Mouse (Mus musculus): ENCODE data around the gene Eya4. TPM values are rescaled to one million over a fixed set of nuclear protein-coding genes. Genes with fewer than 3 reads are reported as not detected.

The Eya4 gene
- polyA plus RNA-seq (2015; fragmentation: Nextera tagmentation; extraction: Ambion mirVana), result 7.8 and 8.2 TPM in 2 replicates

- no peaks in the 10 kb centered on the region for H3K9me3 ChIP-seq (replicated peaks)
- no peaks in the 10 kb centered on the region for H3K36me3 ChIP-seq
- peaks cover 14% of the 10 kb centered on the region; the same call in 1 of the 2 replicates for H3K4me1 ChIP-seq
- H3K4me2 ChIP-seq (replicated peaks), result peak within 1 kb of the TSS; percentile 76
- H3K27ac ChIP-seq (replicated peaks), result peak within 1 kb of the TSS; percentile 88
- peak within 1 kb of the TSS; percentile 58 for H3K9ac ChIP-seq
- peak; percentile 84 for ATAC-seq (ENCODE audit: insufficient number of reproducible peaks, low FRiP score, low TSS enrichment, low read depth)
- 2% methylated on average over 73 of the region's 79 CpGs for WGBS
- peak within 1 kb of the TSS; percentile 59 for H3K4me3 ChIP-seq (replicated peaks)
- peaks cover 9% of the 10 kb centered on the region for H3K27me3 ChIP-seq
Measured at GRCm38 (mm10) chr10:23350011-23350911, at the start of gene Eya4. Gene Eya4, minus strand, starts transcription at chr10:23350786.

GRCm38 (mm10) chr10:23395399-23395798 is 44.8 kb upstream of the Eya4 start:
- no peaks in the 10 kb centered on the region for H3K36me3 ChIP-seq
- 69% methylated on average over 3 of the region's 3 CpGs for WGBS
- H3K9ac ChIP-seq, result no peak overlapping the region

DNA sequence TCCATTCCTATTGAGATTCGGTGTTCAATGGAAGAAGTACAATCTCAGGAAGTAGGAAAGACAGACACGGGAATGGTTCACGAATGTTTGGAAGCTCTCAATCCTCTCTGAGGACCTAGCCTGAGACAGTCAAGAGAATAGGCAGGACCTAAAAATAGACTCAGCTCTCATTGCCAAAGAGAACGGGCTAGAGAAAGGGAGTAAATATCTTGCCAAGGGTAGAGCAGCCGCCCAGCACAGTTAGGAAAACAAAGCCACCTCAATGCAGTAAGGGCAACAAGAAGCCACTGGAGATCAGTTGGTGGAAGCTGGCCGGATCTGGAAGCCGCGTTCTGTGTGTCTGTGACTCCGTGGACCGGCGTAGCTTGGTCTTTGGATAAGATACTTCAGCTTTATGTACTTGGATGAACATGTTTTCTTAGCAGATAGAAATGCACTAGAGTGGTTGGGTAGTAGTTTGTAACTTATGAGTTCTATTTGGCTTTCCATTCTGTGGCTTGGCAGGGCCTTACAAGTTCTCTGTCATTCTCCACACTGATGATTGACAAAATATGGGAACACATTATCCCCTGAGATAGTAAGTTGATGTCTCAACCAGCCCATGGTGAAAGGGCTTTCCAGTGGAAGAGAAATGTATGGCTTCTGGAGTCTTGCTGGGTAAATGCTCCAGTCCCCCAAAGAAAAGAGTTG is 44.1 kb upstream of the Eya4 start:
- 0 out of 2 replicates have a peak overlapping the region, but pooled peaks have one; percentile 2 for H3K27ac ChIP-seq (replicated peaks)
- no peaks in the 10 kb centered on the region for H3K9me3 ChIP-seq (replicated peaks)
- ATAC-seq (ENCODE audit: insufficient number of reproducible peaks, low FRiP score, low TSS enrichment, low read depth), result no peak
- H3K4me3 ChIP-seq (replicated peaks), result no peak overlapping the region
- H3K36me3 ChIP-seq, result no peaks in the 10 kb centered on the region
- peaks cover 4% of the 10 kb centered on the region; the same call in 1 of the 2 replicates for H3K4me1 ChIP-seq
- no peak overlapping the region for H3K9ac ChIP-seq
- WGBS, result 82% methylated on average over 11 of the region's 11 CpGs
- no peak overlapping the region for H3K4me2 ChIP-seq (replicated peaks)
- no peaks in the 10 kb centered on the region for H3K27me3 ChIP-seq

More at GRCm38 (mm10) chr10:23395399-23395798, 44.8 kb upstream of the Eya4 start:
- Histone ChIP-seq H3K4me2 (replicated peaks) (no peak overlapping the region), H3K9me3 (replicated peaks) (no peaks in the 10 kb centered on the region), H3K4me1 (peaks cover 4% of the 10 kb centered on the region; the same call in 1 of the 2 replicates), H3K27ac (replicated peaks) (no peak overlapping the region), H3K4me3 (replicated peaks) (no peak overlapping the region), H3K27me3 (no peaks in the 10 kb centered on the region)
- ATAC-seq (ENCODE audit: insufficient number of reproducible peaks, low FRiP score, low TSS enrichment, low read depth), result no peak

- H3K27ac ChIP-seq (replicated peaks), result no peak overlapping the region
- ATAC-seq (ENCODE audit: insufficient number of reproducible peaks, low FRiP score, low TSS enrichment, low read depth), result no peak
- H3K4me3 ChIP-seq (replicated peaks), result no peak overlapping the region
- no peaks in the 10 kb centered on the region for H3K27me3 ChIP-seq
- H3K4me2 ChIP-seq (replicated peaks), result no peak overlapping the region
- 52% methylated on average over 6 of the region's 6 CpGs for WGBS
- H3K36me3 ChIP-seq, result no peaks in the 10 kb centered on the region
- H3K9ac ChIP-seq, result no peak overlapping the region
- no peaks in the 10 kb centered on the region for H3K9me3 ChIP-seq (replicated peaks)
- peaks cover 4% of the 10 kb centered on the region; the same call in 1 of the 2 replicates for H3K4me1 ChIP-seq
Measured at GRCm38 (mm10) chr10:23394152-23394551, 43.6 kb upstream of the Eya4 start.

- Histone ChIP-seq H3K4me1 (no peaks in the 10 kb centered on the region), H3K36me3 (no peaks in the 10 kb centered on the region), H3K9me3 (replicated peaks) (no peaks in the 10 kb centered on the region), H3K9ac (no peak overlapping the region), H3K4me2 (replicated peaks) (no peak overlapping the region), H3K27ac (replicated peaks) (no peak overlapping the region), H3K27me3 (no peaks in the 10 kb centered on the region), H3K4me3 (replicated peaks) (no peak overlapping the region)
- no peak for ATAC-seq (ENCODE audit: insufficient number of reproducible peaks, low FRiP score, low TSS enrichment, low read depth)
- 69% methylated on average over 6 of the region's 6 CpGs for WGBS
Measured at GRCm38 (mm10) chr10:23363866-23364265, 13.3 kb upstream of the Eya4 start.

- Histone ChIP-seq H3K27ac (replicated peaks) (peak overlapping the region; percentile 88), H3K36me3 (no peaks in the 10 kb centered on the region), H3K4me1 (peaks cover 14% of the 10 kb centered on the region; the same call in 1 of the 2 replicates), H3K27me3 (peaks cover 9% of the 10 kb centered on the region), H3K9me3 (replicated peaks) (no peaks in the 10 kb centered on the region), H3K9ac (peak overlapping the region; percentile 58), H3K4me3 (replicated peaks) (peak overlapping the region; percentile 59), H3K4me2 (replicated peaks) (peak overlapping the region; percentile 76)
- peak; percentile 35; the same call in 1 of the 2 replicates for ATAC-seq (ENCODE audit: insufficient number of reproducible peaks, low FRiP score, low TSS enrichment, low read depth)
- WGBS, result under 1% methylated on average over 31 of the region's 33 CpGs
Measured at GRCm38 (mm10) chr10:23349392-23350010, 1.1 kb downstream of the Eya4 start.

- H3K36me3 ChIP-seq, result no peaks in the 10 kb centered on the region
- peaks cover 9% of the 10 kb centered on the region for H3K27me3 ChIP-seq
- H3K4me1 ChIP-seq, result peaks cover 14% of the 10 kb centered on the region; the same call in 1 of the 2 replicates
- peak overlapping the region; percentile 88 for H3K27ac ChIP-seq (replicated peaks)
- under 1% methylated on average over 22 of the region's 22 CpGs for WGBS
- H3K9me3 ChIP-seq (replicated peaks), result no peaks in the 10 kb centered on the region
- peak overlapping the region; percentile 76 for H3K4me2 ChIP-seq (replicated peaks)
- H3K4me3 ChIP-seq (replicated peaks), result peak overlapping the region; percentile 59
- peak overlapping the region; percentile 58 for H3K9ac ChIP-seq
- ATAC-seq (ENCODE audit: insufficient number of reproducible peaks, low FRiP score, low TSS enrichment, low read depth), result peak; percentile 48; the same call in 1 of the 2 replicates
Measured at GRCm38 (mm10) chr10:23348893-23349391, 1.6 kb downstream of the Eya4 start.

DNA sequence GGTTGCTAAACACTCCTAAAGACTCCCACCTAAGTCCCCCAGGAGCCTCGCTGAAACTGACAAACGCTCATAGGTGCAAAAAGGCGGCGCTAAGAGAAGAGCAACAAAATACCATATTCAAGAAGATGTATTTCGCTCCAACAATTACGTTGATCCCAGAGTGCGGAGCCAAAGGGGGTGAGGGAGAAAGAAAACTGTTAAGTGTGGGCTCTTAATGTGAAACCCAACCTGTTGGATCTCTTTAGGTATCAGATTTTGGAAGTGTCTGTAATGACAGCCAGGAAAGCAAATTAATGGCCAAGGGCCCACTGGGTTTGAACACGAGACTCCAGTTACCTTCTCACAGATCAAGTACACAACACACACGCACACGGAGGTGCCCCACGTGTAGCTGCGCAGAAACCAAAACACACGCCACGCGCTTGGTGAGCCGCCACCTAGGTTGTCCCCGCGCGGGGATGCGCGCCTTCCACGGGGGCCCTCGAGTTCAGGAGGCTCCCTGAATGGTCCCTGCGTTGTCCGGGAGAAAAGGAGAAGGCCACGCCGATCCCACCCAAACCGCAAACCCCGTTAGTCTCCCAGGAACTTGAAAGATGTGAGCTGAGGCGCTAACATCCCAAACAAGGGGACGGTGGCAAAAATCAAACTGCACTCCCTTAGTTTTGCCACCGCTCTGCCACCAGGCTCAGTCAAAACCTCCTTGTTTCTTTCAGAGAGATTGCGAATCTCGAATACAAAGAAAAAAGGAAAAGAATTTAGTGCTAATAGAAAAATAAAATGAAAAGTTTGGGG is 2.3 kb downstream of the Eya4 start:
- Histone ChIP-seq H3K27me3 (peaks cover 9% of the 10 kb centered on the region), H3K4me2 (replicated peaks) (peak overlapping the region; percentile 76), H3K36me3 (no peaks in the 10 kb centered on the region), H3K9me3 (replicated peaks) (no peaks in the 10 kb centered on the region), H3K4me1 (peaks cover 14% of the 10 kb centered on the region; the same call in 1 of the 2 replicates), H3K9ac (peak overlapping the region; percentile 18; the same call in 1 of the 2 replicates), H3K27ac (replicated peaks) (peak overlapping the region; percentile 88), H3K4me3 (replicated peaks) (peak overlapping the region; percentile 59)
- ATAC-seq (ENCODE audit: insufficient number of reproducible peaks, low FRiP score, low TSS enrichment, low read depth), result no peak
- WGBS, result 2% methylated on average over 34 of the region's 34 CpGs

DNA sequence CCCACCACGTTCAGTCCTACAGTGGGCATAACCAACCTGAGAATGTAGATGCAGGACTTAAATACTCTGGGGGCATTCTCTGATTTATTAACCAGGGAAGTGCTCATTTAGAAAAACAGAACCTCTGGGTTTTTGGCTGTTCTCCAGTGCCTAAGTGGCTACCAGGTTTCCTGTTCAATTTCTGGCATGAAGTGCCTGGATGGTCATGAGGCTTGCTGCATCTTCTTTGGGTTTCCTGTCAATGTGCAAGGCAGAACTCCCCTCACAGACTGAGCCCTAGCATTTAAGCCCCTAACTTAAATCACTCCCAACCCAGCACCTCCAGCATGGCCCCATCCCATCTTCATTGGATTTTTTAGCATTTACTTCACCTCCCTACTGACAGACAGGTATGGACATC is 13.3 kb downstream of the Eya4 start:
- WGBS, result 67% methylated on average over 1 of the region's 1 CpGs

DNA sequence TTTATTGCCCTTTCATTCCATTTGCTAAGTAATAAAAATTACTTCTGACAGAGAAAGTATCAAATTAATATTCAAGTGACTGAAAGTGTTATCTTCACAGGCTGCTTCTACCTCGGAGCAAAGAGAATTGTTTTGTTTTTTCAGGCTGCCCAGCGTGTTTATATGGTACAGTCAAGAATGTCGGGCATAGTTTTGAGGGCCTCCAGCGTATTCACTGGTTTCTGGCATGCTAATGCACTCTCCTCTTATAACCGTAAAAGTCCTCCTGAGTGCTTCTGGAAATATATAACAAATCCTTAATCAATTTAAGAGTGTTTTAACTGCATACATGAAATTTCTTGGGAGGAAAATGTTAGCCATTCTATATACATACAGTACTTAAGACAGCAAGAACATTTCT is 17.8 kb downstream of the Eya4 start:
- H3K4me3 ChIP-seq (replicated peaks), result no peak overlapping the region
- no peak for ATAC-seq (ENCODE audit: insufficient number of reproducible peaks, low FRiP score, low TSS enrichment, low read depth)
- H3K4me2 ChIP-seq (replicated peaks), result no peak overlapping the region
- H3K4me1 ChIP-seq, result peaks cover 7% of the 10 kb centered on the region; the same call in 1 of the 2 replicates
- H3K9ac ChIP-seq, result no peak overlapping the region
- no peak overlapping the region for H3K27ac ChIP-seq (replicated peaks)
- 38% methylated on average over 5 of the region's 5 CpGs for WGBS
- H3K27me3 ChIP-seq, result no peaks in the 10 kb centered on the region
- H3K9me3 ChIP-seq (replicated peaks), result no peaks in the 10 kb centered on the region
- H3K36me3 ChIP-seq, result no peaks in the 10 kb centered on the region

More for the DNA sequence above, 13.3 kb downstream of the Eya4 start:
- Histone ChIP-seq H3K4me2 (replicated peaks) (no peak overlapping the region), H3K4me3 (replicated peaks) (no peak overlapping the region), H3K9me3 (replicated peaks) (no peaks in the 10 kb centered on the region), H3K27ac (replicated peaks) (no peak overlapping the region), H3K4me1 (peaks cover 4% of the 10 kb centered on the region; the same call in 1 of the 2 replicates), H3K9ac (no peak overlapping the region), H3K36me3 (no peaks in the 10 kb centered on the region), H3K27me3 (no peaks in the 10 kb centered on the region)
- no peak for ATAC-seq (ENCODE audit: insufficient number of reproducible peaks, low FRiP score, low TSS enrichment, low read depth)
